Mouse (Mus musculus) liver, postnatal 0 days (tissue): ENCODE measurements at regions not wholly inside any gene's neighbourhood (a gene's known extent, or its start where the extent isn't known, plus 50 kb on each side); places are given as distances from the start of the nearest gene placed in this dataset.

Experiments
- CTCF ChIP-seq: sonication (generic); IDR thresholded peaks from 2 replicates; pipeline ENCODE4 v1.5.1; 2016; ENCODE audit warnings: antibody characterized with exemption, low read depth
- EP300 ChIP-seq: IDR thresholded peaks from 2 replicates; pipeline ENCODE4 v1.6.1; 2016; ENCODE audit warnings: antibody characterized with exemption, low read depth, mild to moderate bottlenecking

DNA sequence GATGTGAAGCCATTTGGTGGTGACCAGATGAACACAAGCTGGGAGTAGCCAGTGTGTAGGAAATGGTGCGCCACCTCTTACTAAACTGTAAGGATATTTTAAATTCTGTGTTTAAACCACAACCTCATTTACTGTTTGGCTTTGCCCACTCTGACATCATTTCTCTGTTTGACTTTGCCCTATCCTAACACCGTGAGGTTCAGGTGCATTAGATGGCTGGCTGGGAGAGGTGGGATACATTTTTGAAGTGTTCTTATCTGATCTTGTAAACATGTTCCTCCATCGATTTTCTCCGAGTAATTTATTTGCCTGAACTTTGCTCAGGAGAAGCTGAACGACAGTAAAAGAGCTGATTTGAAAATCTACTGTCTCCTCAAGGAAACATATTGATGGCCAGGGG is 472.1 kb downstream of the Cdh26 start:
- TF ChIP-seq EP300 (no peak), CTCF (no peak)
